Mouse (Mus musculus) MEL (cell line): ENCODE results near the gene Ppard. TPM values are rescaled to one million over a fixed set of nuclear protein-coding genes. Genes with fewer than 3 reads are reported as not detected.
A peak's percentile ranks its signal among the peaks of the same experiment; 100 is the strongest.

Source experiments
- DNase-seq: peaks from one replicate; pipeline ENCODE4 v3.0.0; 2011; ENCODE audit warnings: low read depth, low spot score
- H3K27ac ChIP-seq: 2 replicates; pipeline ENCODE4 v1.5.1; 2012; ENCODE audit warnings: low read depth, mild to moderate bottlenecking, control low read depth, low read length, moderate library complexity; ENCODE audit not compliant: control insufficient read depth
- H3K27me3 ChIP-seq, 2 experiments: fragments of 150-350 bp in 1 of 2; sonication (generic) in 1 of 2; 2 replicates each; pipeline ENCODE4 v1.6.1; 2012; ENCODE audit warnings: low read length in 2 of 2, mild to moderate bottlenecking in 2 of 2, improper control_type of control experiment in 1 of 2, moderate library complexity in 1 of 2; ENCODE audit not compliant: insufficient read depth in 2 of 2, control insufficient read depth in 1 of 2
- H3K36me3 ChIP-seq, 2 experiments: 2 replicates each; pipeline ENCODE4 v1.6.1; 2012 to 2014; ENCODE audit warnings: low read length in 2 of 2, improper control_type of control experiment in 1 of 2, inconsistent platforms in 1 of 2, mild to moderate bottlenecking in 1 of 2; ENCODE audit not compliant: insufficient read depth in 2 of 2, control insufficient read depth in 1 of 2
- H3K4me1 ChIP-seq, 2 experiments: fragments of 150-350 bp in 1 of 2; sonication (generic) in 1 of 2; 2 replicates each; pipeline ENCODE4 v1.6.1; 2012; ENCODE audit warnings: low read length in 2 of 2, improper control_type of control experiment in 1 of 2, mild to moderate bottlenecking in 1 of 2; ENCODE audit not compliant: insufficient read depth in 2 of 2, control insufficient read depth in 1 of 2
- H3K4me3 ChIP-seq, 2 experiments: fragments of 150-350 bp in 1 of 2; sonication (generic) in 1 of 2; 2 replicates each; pipeline ENCODE4 v1.5.1; 2012; ENCODE audit warnings: low read depth in 2 of 2, low read length in 2 of 2, mild to moderate bottlenecking in 2 of 2, moderate library complexity in 2 of 2, control low read depth in 1 of 2, improper control_type of control experiment in 1 of 2; ENCODE audit not compliant: control insufficient read depth in 1 of 2, insufficient read depth in 1 of 2
- H3K79me2 ChIP-seq: 2 replicates; pipeline ENCODE4 v1.6.1; 2012; ENCODE audit warnings: mild to moderate bottlenecking, low read length, moderate library complexity; ENCODE audit not compliant: control insufficient read depth, poor library complexity, insufficient read depth
- H3K9ac ChIP-seq: 2 replicates; pipeline ENCODE4 v1.6.1; 2012; ENCODE audit warnings: low read depth, mild to moderate bottlenecking, control low read depth, low read length, moderate library complexity; ENCODE audit not compliant: control insufficient read depth, poor library complexity, severe bottlenecking
- H3K9me3 ChIP-seq: fragments of 150-350 bp; sonication (generic); replicated peaks from 2 replicates; pipeline ENCODE4 v1.6.1; 2012; ENCODE audit warnings: mild to moderate bottlenecking, low read length, improper control_type of control experiment, moderate library complexity; ENCODE audit not compliant: insufficient read depth
- BHLHE40 ChIP-seq: IDR thresholded peaks from 2 replicates; pipeline ENCODE4 v1.6.1; 2012; ENCODE audit warnings: low read depth, mild to moderate bottlenecking, inconsistent platforms, low read length, improper control_type of control experiment, borderline replicate concordance
- CTCF ChIP-seq, 3 experiments: IDR thresholded peaks in 2 of 3; conservative IDR thresholded peaks in 1 of 3; 2 replicates each; pipeline ENCODE4 v1.5.1; 2011 to 2012; ENCODE audit warnings: low read length in 3 of 3, low read depth in 2 of 3, mild to moderate bottlenecking in 2 of 3, improper control_type of control experiment in 1 of 3, inconsistent platforms in 1 of 3, mixed read lengths in 1 of 3, moderate library complexity in 1 of 3; ENCODE audit not compliant: control insufficient read depth in 1 of 3, insufficient read depth in 1 of 3, poor library complexity in 1 of 3, severe bottlenecking in 1 of 3
- MAZ ChIP-seq: IDR thresholded peaks from 2 replicates; pipeline ENCODE4 v1.6.1; 2012; ENCODE audit warnings: low read depth, mild to moderate bottlenecking, inconsistent platforms, low read length, improper control_type of control experiment
- MEF2A ChIP-seq: IDR thresholded peaks from 2 replicates; pipeline ENCODE4 v1.6.1; 2014; ENCODE audit warnings: low read depth, mild to moderate bottlenecking, inconsistent platforms, low read length, improper control_type of control experiment; ENCODE audit not compliant: poor library complexity, insufficient replicate concordance, severe bottlenecking; ENCODE audit errors: extremely low read depth
- MYB ChIP-seq: IDR thresholded peaks from 2 replicates; pipeline ENCODE4 v1.6.1; 2011; ENCODE audit warnings: mild to moderate bottlenecking, low read depth, low read length, improper control_type of control experiment
- NELFE ChIP-seq: IDR thresholded peaks from 2 replicates; pipeline ENCODE4 v1.6.1; 2011; ENCODE audit warnings: low read depth, low read length, improper control_type of control experiment
- POLR2A ChIP-seq, 2 experiments: IDR thresholded peaks; 2 replicates each; pipeline ENCODE4 v1.6.1; 2011 to 2012; ENCODE audit warnings: low read length in 2 of 2, mild to moderate bottlenecking in 2 of 2, control low read depth in 1 of 2, improper control_type of control experiment in 1 of 2, low read depth in 1 of 2, moderate library complexity in 1 of 2; ENCODE audit not compliant: control insufficient read depth in 1 of 2, insufficient read depth in 1 of 2, poor library complexity in 1 of 2
- POLR2AphosphoS2 ChIP-seq: IDR thresholded peaks from 2 replicates; pipeline ENCODE4 v1.6.1; 2011; ENCODE audit warnings: low read length, improper control_type of control experiment
- UBTF ChIP-seq: IDR thresholded peaks from 2 replicates; pipeline ENCODE4 v1.6.1; 2012; ENCODE audit warnings: low read depth, mild to moderate bottlenecking, inconsistent platforms, low read length, improper control_type of control experiment, moderate library complexity, borderline replicate concordance; ENCODE audit not compliant: insufficient read depth
- ZNF384 ChIP-seq: IDR thresholded peaks from 2 replicates; pipeline ENCODE4 v1.6.1; 2012; ENCODE audit warnings: low read depth, mild to moderate bottlenecking, inconsistent platforms, low read length, improper control_type of control experiment
- polyA plus RNA-seq, 2 experiments: library from polyadenylated mRNA; stranded (reverse) in 1 of 2; unstranded in 1 of 2; fragments of >175 nt in 1 of 2; fragments of >200 nt in 1 of 2; gene quantifications; 2 replicates each; pipeline versions ENCODE4 v1.2.1 to v1.2.4; 2012; ENCODE audit warnings: low replicate concordance in 2 of 2, low read depth in 1 of 2; ENCODE audit not compliant: insufficient read length in 2 of 2, insufficient read depth in 1 of 2, missing spikeins in 1 of 2
- total RNA-seq: library from RNA; depleted of rRNA; stranded (reverse); fragments of 300-350 nt; gene quantifications from 2 replicates; pipeline ENCODE4 v1.2.3, GENCODE M21; 2012

Gene Ppard
- total and polyA plus RNA-seq, 3 experiments = 3.5 to 12.7 TPM; not detected in 1

DNA sequence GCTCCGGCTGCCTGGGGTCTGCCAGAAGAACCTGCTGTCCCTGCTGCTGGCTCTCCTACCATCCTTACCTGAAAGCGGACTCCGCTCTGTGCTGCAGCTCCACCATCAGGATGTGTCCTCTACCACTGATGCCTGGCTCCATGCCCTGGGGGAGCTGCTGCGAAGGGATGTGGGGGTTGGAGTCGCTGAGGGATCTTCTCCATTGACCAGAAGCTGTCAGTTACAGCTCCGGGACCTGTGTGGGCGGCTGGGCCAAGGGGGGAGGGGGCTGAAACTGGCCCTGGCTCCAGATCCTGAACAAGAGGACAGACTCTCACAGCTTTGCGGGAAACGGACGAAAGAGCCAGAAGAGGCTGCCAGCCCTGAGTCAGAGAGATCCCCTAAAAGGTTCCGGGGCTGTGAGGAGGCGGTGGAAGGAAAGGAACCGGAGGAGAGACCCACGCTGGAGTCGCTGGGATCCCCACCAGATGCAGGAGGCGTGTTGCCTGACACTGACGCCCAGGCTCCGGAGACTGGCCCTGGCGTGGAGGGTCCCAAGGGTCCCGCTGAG is 83.2 kb downstream of the Ppard start:
- DNase-seq = no peak
- TF ChIP-seq POLR2AphosphoS2 (no peak), ZNF384 (no peak), POLR2A (IDR thresholded peaks at IDR 0.05; ENCODE audit: control insufficient read depth in 1 of 2, insufficient read depth in 1 of 2, low read depth in 1 of 2, low read length in 2 of 2, poor library complexity in 1 of 2) (no peak), MEF2A (no peak), NELFE (no peak), MYB (no peak)
- H3K9ac ChIP-seq = no peak overlapping the region
- H3K27ac ChIP-seq = no peak overlapping the region
- H3K27me3 ChIP-seq = no peaks in the 10 kb centered on the region
- peaks cover 17% of the 10 kb centered on the region for H3K79me2 ChIP-seq
- H3K4me1 ChIP-seq = peaks cover 8 to 21% of the 10 kb centered on the region in 2 experiments; a peak in 3 of 4 replicates
- no peak overlapping the region for H3K4me3 ChIP-seq
- peaks cover 13 to 21% of the 10 kb centered on the region in 2 experiments for H3K36me3 ChIP-seq
- H3K9me3 ChIP-seq = no peaks in the 10 kb centered on the region

DNA sequence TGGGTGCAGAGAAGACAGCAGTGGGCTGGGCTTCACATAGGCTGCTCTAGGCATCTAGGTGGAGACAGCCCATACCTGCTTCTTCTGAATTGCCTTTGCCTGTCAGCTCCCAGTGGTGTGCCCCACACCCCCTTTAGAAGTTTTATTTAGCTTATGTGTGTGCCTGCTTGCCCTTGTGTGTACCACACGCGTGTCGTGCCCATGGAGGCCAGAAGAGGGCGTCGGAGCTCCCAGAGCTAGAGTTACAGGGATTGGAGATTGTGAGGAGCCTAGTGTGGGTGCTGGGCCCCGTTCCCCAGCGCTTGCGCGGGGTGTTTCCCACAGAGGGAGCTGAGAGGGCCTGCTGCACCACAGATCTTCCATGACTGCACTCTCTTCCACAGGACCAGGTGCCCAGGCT is 84.0 kb downstream of the Ppard start:
- Histone ChIP-seq H3K4me1 (peaks cover 8 to 21% of the 10 kb centered on the region in 2 experiments; a peak in 3 of 4 replicates), H3K4me3 (no peak overlapping the region), H3K9ac (no peak overlapping the region), H3K27ac (no peak overlapping the region), H3K36me3 (peaks cover 13 to 19% of the 10 kb centered on the region in 2 experiments), H3K9me3 (no peaks in the 10 kb centered on the region), H3K27me3 (no peaks in the 10 kb centered on the region), H3K79me2 (peaks cover 17% of the 10 kb centered on the region)
- DNase-seq = peak; percentile 54
- TF ChIP-seq CTCF (IDR thresholded peaks at IDR 0.05 in 2 of 3, conservative IDR thresholded peaks at IDR 0.05 in 1 of 3; ENCODE audit: control insufficient read depth in 1 of 3, insufficient read depth in 1 of 3, low read depth in 2 of 3, low read length in 3 of 3, poor library complexity in 1 of 3, severe bottlenecking in 1 of 3) = peak; percentile 33 to 58 (median 33); a peak in 5 of 6 replicates
- no peak for TF ChIP-seq UBTF
- no peak for TF ChIP-seq MAZ
- TF ChIP-seq, all 39 proteins: peak for 1

DNA sequence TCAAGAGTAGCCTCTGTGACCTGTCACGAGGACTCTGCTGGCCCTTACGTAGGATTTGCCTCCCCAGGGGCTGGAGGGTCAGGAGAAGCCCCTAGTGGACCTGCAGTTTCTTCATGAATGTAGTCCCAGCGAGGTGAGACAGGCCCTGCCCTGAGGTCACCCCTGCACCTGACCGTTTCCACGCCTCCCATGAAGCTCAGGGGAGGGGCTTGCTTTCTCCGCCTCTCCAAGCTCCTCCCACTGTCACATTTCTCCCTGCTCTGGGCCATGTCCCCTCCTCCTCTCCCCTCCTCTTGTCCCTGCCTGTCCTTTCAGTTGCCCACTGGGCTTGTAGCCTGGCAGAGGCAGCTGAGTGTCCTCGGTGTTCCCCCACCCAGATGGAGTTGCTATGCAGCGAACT is 84.6 kb downstream of the Ppard start:
- Histone ChIP-seq H3K27ac (peak overlapping the region; percentile 26), H3K4me3 (no peak overlapping the region), H3K79me2 (peaks cover 17% of the 10 kb centered on the region), H3K4me1 (peaks cover 4 to 21% of the 10 kb centered on the region in 2 experiments; a peak in 3 of 4 replicates), H3K27me3 (no peaks in the 10 kb centered on the region), H3K9me3 (no peaks in the 10 kb centered on the region), H3K9ac (no peak overlapping the region), H3K36me3 (peaks cover 13 to 16% of the 10 kb centered on the region in 2 experiments)
- no peak for DNase-seq
- no peak for TF ChIP-seq BHLHE40
